Mouse (Mus musculus): Measurements from ENCODE around the gene App.

Gene App

DNA sequence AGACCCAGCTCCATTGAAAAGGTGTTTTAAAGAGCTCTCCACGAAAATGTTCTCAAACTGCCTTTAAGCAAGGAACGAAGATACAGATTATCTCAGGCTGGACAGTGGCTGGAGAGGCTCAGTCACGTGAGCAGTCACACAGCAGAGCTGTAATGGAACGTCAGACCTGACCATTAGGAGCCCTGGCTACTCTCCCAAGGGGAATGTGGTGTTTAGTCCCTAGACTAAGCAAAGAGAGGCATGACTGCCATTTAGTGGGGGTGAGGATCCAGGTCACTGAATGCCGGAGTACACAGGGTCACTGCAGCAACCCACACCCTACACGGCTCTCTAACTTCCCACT is 199.4 kb downstream of the App start:
- DNase-seq (ENCODE audit: low read depth, low spot score), result no peak

DNA sequence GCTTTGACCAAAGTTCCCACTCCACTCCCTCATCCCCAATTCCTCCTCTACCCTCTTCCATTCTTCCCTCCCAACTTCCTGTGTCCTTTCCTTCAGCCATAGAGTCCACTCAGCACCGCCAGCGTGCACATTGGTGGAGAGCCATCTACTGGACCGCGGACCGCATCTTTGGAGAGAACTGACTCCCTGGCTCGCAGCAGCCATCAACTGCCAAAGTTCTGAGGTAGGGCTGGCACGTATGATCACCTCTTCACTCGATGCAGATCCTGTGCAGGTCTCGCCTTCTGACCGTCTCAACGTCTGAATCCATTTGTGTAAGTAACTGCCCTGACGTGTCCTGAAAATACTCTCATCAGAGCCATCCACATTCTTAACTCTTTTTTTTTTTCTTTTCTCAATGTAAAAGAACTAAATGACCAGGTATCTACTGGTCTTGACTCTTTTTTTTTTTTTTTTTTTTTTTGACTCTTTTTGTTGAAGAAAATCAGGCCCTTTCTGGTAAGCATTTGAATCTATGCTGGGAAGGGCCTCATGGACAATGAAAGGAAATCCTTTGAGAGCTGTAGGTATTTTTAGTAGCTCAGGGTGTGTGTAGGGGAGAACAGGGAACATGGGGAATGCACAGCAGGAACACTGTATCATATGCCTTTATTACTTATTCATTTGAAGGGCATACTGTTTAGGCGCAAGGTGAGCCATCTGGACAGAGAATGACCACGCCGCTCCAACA is 200.0 kb downstream of the App start:
- no peak for DNase-seq (ENCODE audit: low read depth, low spot score)

DNA sequence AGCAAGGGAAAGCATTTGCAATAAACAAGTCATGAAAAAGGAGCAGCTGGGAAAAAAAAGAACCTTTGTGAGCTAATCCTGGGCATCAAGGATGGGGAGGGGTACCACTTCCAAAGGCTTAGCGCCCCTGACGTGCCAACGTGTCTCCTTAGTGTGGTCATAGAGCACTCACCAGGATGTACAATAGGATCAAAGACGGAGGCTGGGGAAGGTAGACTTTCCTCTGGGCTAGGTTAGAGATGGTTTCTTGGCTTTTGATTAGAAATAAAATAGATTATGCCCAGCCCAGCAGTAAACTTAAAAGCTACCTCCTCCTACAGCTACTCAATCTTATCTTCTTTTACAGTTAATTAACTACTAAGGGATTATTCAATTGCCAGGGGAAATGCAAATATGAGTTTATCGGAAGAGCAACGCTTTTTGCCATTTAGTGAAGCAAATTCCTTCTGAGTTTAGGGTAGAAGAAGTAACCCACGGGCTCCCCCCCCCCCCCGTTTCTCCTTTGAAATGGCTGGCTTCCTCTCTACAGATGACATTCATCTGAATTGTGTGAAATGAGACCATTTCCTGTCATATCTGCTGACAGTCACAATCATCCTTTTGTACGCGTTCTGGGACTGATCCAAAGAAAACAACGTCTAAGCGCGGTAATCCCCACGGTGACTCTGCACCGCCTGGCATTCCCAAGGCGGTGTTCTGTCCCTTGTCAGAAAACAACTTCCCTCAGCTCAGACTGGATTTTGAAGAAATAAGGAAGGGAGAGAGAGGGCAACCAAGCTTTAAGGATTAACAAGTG is 201.8 kb downstream of the App start:
- no peak for DNase-seq (ENCODE audit: low read depth, low spot score)

- no peak for DNase-seq (ENCODE audit: low read depth, low spot score)
Observed at GRCm38 (mm10) chr16:84969026-84969425, 204.5 kb downstream of the App start.

- DNase-seq (ENCODE audit: low read depth, low spot score), result peak; percentile 32
Observed at GRCm38 (mm10) chr16:84966983-84967382, 206.6 kb downstream of the App start.

DNA sequence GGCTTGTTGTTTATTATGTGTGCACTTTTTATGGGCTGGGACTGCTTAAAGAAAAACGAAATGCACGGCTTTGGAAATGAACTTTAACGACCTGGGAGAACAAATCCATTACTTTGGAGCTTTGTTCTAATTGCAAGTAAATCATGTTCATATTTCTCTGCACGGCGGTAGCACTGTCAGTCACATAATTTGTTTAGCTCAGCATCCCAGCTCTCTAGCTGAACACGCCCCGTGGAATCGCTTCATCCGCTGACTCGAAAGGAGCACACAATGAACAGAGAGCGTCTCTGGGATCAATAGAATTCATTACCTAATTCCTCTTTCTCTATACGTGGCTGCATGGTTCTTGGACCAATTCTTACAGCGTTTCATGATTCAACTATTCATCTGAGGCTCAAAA is 207.5 kb downstream of the App start:
- no peak for DNase-seq (ENCODE audit: low read depth, low spot score)

DNA sequence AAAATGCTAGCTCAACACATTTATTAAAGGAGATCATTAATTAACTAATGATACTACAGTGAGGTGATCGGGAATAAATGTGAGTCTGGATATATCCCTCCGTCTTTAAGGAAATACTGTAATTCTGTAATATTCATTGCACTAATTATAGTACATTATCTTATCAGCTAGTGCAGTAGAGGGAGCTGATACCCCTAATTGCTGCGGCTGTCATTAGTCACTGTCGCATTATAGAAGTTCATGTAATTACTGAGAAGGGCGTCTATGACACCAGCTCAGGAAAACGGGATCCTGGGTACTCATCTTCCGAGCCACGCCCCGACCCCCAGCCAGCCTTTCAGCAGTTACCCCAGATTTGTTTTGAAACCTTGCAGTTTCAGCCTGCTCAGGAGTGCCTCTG is 209.6 kb downstream of the App start:
- DNase-seq (ENCODE audit: low read depth, low spot score), result no peak

- no peak for DNase-seq (ENCODE audit: low read depth, low spot score)
Observed at GRCm38 (mm10) chr16:84963527-84963926, 210.0 kb downstream of the App start.

DNA sequence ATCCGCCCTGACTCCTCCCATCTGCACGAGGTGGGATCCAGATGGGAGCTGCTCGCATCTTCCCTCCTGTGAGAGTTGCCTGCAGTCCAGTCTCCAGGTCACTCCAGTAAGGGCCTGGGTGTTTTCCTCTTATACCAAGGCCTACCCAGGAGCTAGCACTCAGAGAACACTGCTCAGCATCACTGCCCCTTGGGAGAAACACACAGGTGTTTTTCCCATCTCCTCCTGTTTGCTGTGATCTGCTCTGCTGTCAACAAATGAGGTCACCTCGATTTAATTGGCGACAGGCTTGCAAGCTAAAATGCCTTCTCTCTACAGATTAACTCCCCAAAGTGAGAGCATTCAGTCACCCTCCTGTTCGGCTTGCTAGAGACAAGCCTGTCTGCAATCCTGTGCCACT is 216.3 kb downstream of the App start:
- DNase-seq (ENCODE audit: low read depth, low spot score), result no peak

- DNase-seq (ENCODE audit: low read depth, low spot score), result no peak
Observed at GRCm38 (mm10) chr16:84956690-84957089, 216.9 kb downstream of the App start.

GRCm38 (mm10) chr16:84955840-84956239 is 217.7 kb downstream of the App start:
- DNase-seq (ENCODE audit: low read depth, low spot score), result no peak

DNA sequence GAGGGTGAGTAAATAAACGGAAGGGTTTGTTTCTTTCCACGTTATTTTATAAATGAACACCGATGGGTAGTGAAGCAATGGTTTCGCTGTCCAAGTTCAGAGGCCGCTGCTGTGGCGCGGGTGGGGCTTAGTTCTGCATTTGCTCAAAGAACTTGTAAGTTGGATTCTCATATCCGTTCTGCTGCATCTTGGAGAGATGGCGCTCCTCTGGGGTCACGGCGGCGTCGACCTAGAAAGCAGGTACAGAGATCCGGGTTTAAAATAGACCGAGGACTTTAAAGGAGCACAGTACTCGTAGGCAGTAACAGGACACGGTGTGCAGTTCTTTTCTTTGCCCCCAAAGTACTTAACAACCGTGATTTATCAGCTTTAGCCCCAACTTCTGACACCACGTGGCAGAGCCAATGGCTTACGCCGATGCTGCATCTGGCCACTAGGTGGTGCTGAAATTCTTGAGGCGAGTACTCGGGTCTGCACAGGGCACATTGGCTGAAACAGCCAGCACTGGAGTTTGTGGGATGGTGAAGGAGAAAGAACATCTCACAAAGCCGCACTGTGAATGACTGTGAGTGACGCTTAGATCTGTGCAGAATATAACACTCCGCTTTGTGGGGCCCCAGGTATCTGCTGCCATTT is 218.2 kb downstream of the App start:
- DNase-seq (ENCODE audit: low read depth, low spot score), result peak; percentile 33

DNA sequence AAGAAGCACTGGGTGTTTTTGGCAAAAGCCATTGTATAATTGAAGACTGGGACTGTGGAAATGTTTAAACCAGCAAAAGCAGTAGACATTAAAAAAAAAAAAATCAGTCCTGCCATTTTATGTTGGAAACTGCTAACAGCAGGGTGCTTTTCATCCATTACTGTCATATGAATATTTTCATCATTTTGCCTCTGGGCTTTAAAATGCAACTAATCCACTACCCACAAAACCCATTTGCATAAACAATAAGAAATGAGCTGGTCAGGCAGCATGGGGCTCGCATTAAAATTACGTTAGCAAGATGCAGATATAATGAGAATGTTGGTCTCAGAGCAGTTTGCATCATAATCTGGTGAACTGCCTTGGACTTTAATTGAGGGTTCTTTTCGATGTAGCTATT is 242.5 kb downstream of the App start:
- DNase-seq (ENCODE audit: low read depth, low spot score), result no peak

DNA sequence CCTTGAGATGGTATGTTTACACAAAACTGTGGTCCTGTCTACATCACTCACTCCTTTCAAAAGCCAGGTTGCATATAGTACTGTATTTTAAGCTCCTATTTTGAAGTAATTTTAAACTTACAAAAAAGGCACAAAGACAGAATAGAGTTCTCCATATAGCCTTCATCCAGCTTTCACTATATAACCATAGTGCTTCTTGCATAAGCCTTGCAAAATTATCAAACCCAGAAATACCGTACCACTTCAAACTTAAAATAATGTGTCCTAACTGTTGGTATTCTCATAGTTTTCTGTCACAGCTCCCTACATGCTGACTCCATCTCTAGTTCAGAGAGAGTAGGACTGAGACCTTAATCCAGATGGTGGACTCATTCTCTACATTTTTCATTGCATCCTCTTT is 245.7 kb downstream of the App start:
- DNase-seq (ENCODE audit: low read depth, low spot score), result no peak

GRCm38 (mm10) chr16:84919649-84920308 is 253.8 kb downstream of the App start:
- DNase-seq (ENCODE audit: low read depth, low spot score), result no peak

GRCm38 (mm10) chr16:84919087-84919486 is 254.5 kb downstream of the App start:
- no peak for DNase-seq (ENCODE audit: low read depth, low spot score)

DNA sequence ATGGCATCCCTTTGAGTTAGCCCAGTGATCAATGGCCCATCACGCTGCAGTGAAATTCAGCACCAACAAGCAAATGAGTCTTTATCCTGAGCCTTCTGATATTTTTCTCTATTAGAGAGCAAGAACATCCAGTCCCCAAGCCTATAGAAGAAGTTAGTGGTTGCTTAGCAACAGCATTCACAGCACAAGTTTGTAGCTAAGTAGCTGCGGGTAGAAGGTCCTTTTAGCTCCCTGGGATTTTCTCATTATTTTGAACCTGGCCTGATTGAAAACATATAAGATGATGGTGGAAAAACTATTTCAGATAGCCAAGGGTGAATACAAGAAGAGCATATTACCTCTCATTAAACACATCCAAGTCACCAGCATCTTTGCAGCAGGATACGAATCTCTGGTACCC is 256.8 kb downstream of the App start:
- DNase-seq (ENCODE audit: low read depth, low spot score), result no peak

DNA sequence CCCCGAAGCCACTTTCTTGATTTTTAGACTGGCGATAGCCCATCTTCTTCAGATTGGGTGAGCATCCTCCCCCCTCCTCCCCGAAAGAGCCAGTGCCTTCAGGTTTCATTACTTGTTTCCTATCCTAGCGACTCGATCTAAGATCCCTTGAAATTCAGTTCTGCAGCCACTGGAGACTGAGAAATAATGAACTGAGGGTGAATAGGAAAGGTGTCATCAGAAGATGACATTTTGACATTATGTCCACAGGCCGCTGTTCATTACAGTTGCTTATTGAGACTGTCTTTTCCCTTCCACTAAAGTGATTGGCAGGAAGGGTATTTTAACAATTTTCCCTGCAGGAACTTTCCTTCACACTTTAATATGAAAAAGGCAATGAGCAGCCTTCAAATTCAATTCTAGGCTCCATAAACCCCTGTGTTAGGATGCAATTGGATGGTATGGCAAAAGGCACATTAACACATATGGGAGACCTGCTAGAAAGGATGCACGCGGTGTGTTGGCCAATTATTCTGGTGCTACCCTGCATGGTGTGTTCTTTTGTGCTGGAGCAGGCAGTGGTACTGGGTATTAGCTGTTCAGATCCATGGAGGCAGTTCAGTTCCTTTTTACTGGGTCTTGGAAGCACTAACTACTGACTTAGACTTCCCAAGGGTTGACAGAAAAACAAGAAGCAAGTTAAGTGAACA is 261.9 kb downstream of the App start:
- DNase-seq (ENCODE audit: low read depth, low spot score), result no peak

DNA sequence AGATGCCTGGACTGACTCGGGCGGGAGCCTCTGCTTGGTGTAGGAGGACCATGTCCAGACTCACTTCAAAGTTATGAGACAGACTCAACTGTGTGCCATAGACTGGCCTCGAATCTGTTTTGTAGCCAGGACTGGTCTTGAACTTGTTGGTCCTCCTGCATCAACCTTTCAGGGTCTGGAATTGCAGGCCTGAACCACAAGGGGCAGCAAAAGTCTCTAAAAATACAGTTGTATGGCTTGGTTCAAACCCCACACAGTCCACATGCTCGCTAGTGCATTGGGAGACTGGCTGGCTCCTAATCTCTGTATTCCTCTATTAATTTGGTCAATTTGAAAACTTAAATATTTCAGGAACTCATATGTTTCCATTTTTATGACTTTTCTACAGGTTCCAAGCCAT is 270.6 kb downstream of the App start:
- DNase-seq (ENCODE audit: low read depth, low spot score), result no peak
